Mouse (Mus musculus): ENCODE measurements around the gene Acvr1.

GRCm38 (mm10) chr2:58377417-58378130, 189.4 kb downstream of the Acvr1 start:
- TF ChIP-seq CTCF (IDR thresholded peaks at IDR 0.05; ENCODE audit: insufficient read depth, low read depth, low read length) (no peak), POLR2A (IDR thresholded peaks at IDR 0.05; ENCODE audit: insufficient read depth, low read depth, low read length) (no peak)
